Mouse (Mus musculus) inflammation-experienced regulatory T-cells, adult 6 months (primary cell): ENCODE measurements around the gene Dis3l2. TPM values are rescaled to one million over a fixed set of nuclear protein-coding genes. Genes with fewer than 3 reads are reported as not detected.

ENCODE experiments used
- ATAC-seq: one replicate; pipeline ENCODE4 v1.8.0; 2017
- polyA plus RNA-seq, 3 experiments: library from polyadenylated mRNA; unstranded; fragments of 100-300 nt; shearing (Covaris generic); gene quantifications; one replicate each; pipeline ENCODE4 v1.2.1; 2017

Dis3l2 gene
- polyA plus RNA-seq, 3 experiments from 2014 or later: 17.6 to 31.6 (median 25.9) TPM

- ATAC-seq: no peak
Observed at GRCm38 (mm10) chr1:86916355-86916984, 212.9 kb downstream of the Dis3l2 start.

- ATAC-seq: no peak
Observed at GRCm38 (mm10) chr1:86925776-86926175, 222.2 kb downstream of the Dis3l2 start.

- no peak for ATAC-seq
Observed at GRCm38 (mm10) chr1:86931606-86932379, 228.2 kb downstream of the Dis3l2 start.

- ATAC-seq: no peak
Observed at GRCm38 (mm10) chr1:86932810-86933209, 229.2 kb downstream of the Dis3l2 start.

- ATAC-seq: no peak
Observed at GRCm38 (mm10) chr1:86933656-86934055, 230.0 kb downstream of the Dis3l2 start.

GRCm38 (mm10) chr1:86951501-86952205 is 248.0 kb downstream of the Dis3l2 start:
- no peak for ATAC-seq

GRCm38 (mm10) chr1:86955801-86956200 is 252.2 kb downstream of the Dis3l2 start:
- ATAC-seq: no peak

- ATAC-seq: no peak
Observed at GRCm38 (mm10) chr1:86968261-86968964, 264.8 kb downstream of the Dis3l2 start.

GRCm38 (mm10) chr1:86969173-86969725 is 265.6 kb downstream of the Dis3l2 start:
- no peak for ATAC-seq

- ATAC-seq: no peak
Observed at GRCm38 (mm10) chr1:86972693-86973092, 269.1 kb downstream of the Dis3l2 start.

- no peak for ATAC-seq
Observed at GRCm38 (mm10) chr1:86977018-86977417, 273.4 kb downstream of the Dis3l2 start.

- no peak for ATAC-seq
Observed at GRCm38 (mm10) chr1:86986372-86986771, 282.8 kb downstream of the Dis3l2 start.

GRCm38 (mm10) chr1:86992849-86993248 is 289.2 kb downstream of the Dis3l2 start:
- no peak for ATAC-seq

GRCm38 (mm10) chr1:86994023-86994422 is 290.4 kb downstream of the Dis3l2 start:
- no peak for ATAC-seq

- ATAC-seq: no peak
Observed at GRCm38 (mm10) chr1:86998051-86998450, 294.4 kb downstream of the Dis3l2 start.

- ATAC-seq: no peak
Observed at GRCm38 (mm10) chr1:87001365-87001764, 297.8 kb downstream of the Dis3l2 start.

- no peak for ATAC-seq
Observed at GRCm38 (mm10) chr1:87002545-87003168, 299.0 kb downstream of the Dis3l2 start.

GRCm38 (mm10) chr1:87003169-87003552 is 299.6 kb downstream of the Dis3l2 start:
- no peak for ATAC-seq

GRCm38 (mm10) chr1:87006425-87006824 is 302.8 kb downstream of the Dis3l2 start:
- no peak for ATAC-seq

- no peak for ATAC-seq
Observed at GRCm38 (mm10) chr1:87008211-87008610, 304.6 kb downstream of the Dis3l2 start.

GRCm38 (mm10) chr1:87009156-87009555 is 305.5 kb downstream of the Dis3l2 start:
- no peak for ATAC-seq
